Mouse (Mus musculus) limb, embryonic 10.5 days (tissue): ENCODE data around the gene Shc4. TPM values are rescaled to one million over a fixed set of nuclear protein-coding genes. Genes with fewer than 3 reads are reported as not detected.

Experiments
- DNase-seq: peaks from one replicate; pipeline ENCODE4 v3.0.0-alpha.2; 2017; ENCODE audit warnings: low spot score
- H3K27ac ChIP-seq: fragments of 300-500 bp; sonication (generic); 2 replicates; pipeline ENCODE4 v1.5.1; 2016; ENCODE audit warnings: mild to moderate bottlenecking
- H3K27me3 ChIP-seq: fragments of 300-500 bp; sonication (generic); 2 replicates; pipeline ENCODE4 v1.6.1; 2016; ENCODE audit warnings: low read depth, mild to moderate bottlenecking; ENCODE audit not compliant: poor library complexity, severe bottlenecking
- H3K36me3 ChIP-seq: fragments of 300-500 bp; sonication (generic); 2 replicates; pipeline ENCODE4 v1.6.1; 2016; ENCODE audit warnings: mild to moderate bottlenecking, moderate library complexity
- H3K4me1 ChIP-seq: fragments of 300-500 bp; sonication (generic); 2 replicates; pipeline ENCODE4 v1.6.1; 2016
- H3K4me3 ChIP-seq: fragments of 300-500 bp; sonication (generic); 2 replicates; pipeline ENCODE4 v1.5.1; 2016; ENCODE audit warnings: mild to moderate bottlenecking, moderate library complexity
- H3K9me3 ChIP-seq: fragments of 300-500 bp; sonication (generic); replicated peaks from 2 replicates; pipeline ENCODE4 v1.6.1; 2016; ENCODE audit warnings: mild to moderate bottlenecking
- WGBS: fragments of 180-500 bp; shearing (Covaris S2); methylation state at CpG from one replicate; pipeline ENCODE4 v1.1.7; 2016; 5-methylcytosine and 5-hydroxymethylcytosine counted together
- polyA plus RNA-seq: library from polyadenylated mRNA; unstranded; fragments of >200 nt; fragmentation: Nextera tagmentation; extraction: Ambion mirVana; gene quantifications from 2 replicates; pipeline ENCODE4 v1.2.1, GENCODE M21; 2016

The Shc4 gene
- polyA plus RNA-seq, 1 experiment from 2014 or later, result 1.4 TPM

DNA sequence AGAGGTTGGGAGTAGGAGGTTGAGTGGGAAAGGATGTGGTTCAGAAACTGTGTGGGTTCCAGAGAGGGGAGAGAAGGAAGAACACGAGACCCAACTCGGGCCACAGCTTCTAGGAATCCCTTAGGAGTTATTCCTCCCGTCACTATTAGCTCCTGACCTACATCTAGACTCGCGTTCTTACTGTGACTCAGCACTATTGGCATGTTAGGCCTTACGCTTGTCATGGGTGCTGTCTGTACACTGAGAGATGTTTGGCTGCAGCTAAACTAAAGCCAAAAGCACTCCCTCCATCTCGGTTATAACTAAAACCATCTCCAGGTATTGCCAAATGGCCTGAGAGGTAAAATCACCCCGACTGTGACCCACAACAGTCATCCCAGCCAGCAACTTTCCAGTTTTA lies 7.3 kb downstream of the Shc4 start:
- Histone ChIP-seq H3K9me3 (no peaks in the 10 kb centered on the region), H3K27me3 (peaks cover 18% of the 10 kb centered on the region), H3K27ac (no peak overlapping the region), H3K4me3 (no peak overlapping the region), H3K36me3 (no peaks in the 10 kb centered on the region), H3K4me1 (no peaks in the 10 kb centered on the region)
- 90% methylated on average over 8 of the region's 8 CpGs for WGBS
- no peak for DNase-seq

DNA sequence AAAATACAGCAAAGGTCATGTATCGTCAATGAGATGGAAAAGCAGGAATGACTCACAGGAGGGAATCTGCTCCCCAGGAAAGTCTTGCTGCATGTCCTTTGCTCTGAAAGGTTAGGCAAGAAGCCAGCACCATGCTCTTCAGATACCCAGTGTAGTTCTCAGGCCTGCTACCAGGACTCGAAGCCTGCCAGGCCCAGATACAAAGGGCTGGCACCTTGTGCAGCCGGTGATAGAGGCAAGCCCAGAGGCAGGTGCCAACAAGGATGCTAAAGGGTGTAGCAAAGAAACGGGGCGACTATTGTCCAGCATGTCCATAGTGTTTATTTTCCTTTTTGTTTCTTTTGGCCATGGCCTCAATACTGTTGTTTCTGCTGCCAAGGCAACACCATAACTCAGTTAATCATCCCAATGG lies 17.4 kb downstream of the Shc4 start:
- WGBS, result 91% methylated on average over 5 of the region's 5 CpGs
- no peaks in the 10 kb centered on the region for H3K36me3 ChIP-seq
- H3K4me3 ChIP-seq, result no peak overlapping the region
- no peaks in the 10 kb centered on the region for H3K27me3 ChIP-seq
- H3K4me1 ChIP-seq, result peaks cover 4% of the 10 kb centered on the region; the same call in 1 of the 2 replicates
- DNase-seq, result no peak
- no peaks in the 10 kb centered on the region for H3K9me3 ChIP-seq
- no peak overlapping the region for H3K27ac ChIP-seq

DNA sequence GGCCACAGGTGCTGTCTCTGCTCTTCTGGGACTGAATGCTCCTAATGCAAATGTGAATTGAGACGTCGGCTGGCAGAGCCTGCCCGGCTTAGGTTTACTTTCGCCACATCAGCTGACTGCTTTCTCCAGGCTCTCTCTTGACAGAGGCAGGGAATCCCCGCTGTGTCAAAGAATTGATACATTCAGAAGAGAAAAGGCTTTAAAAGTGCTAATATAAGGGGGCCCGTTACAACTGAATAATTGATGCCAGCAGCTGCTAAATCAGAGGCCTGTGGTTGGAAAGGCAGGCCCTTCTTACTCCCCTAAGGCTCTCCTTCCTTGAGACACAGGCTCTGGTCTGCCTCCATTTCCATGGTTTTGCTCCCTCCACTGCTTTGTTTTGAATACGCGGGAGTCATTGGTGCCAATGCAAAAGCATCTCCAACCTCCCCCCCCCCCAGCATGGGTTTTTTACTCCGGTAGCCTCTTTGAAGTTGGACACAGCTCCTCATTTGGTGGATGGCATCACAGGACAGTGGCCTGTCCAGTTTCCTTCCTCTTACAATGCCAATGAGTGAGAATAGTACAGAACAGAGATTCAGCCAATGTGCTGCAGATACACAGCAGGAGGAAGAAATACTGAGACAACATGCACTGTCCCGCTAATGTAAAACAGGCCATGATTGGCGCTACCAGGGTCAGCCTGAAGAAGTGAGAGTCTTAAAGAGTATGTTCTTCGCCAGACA lies 18.9 kb downstream of the Shc4 start:
- 60% methylated on average over 12 of the region's 12 CpGs for WGBS
- Histone ChIP-seq H3K4me1 (peaks cover 4% of the 10 kb centered on the region; the same call in 1 of the 2 replicates), H3K27me3 (no peaks in the 10 kb centered on the region), H3K9me3 (no peaks in the 10 kb centered on the region), H3K4me3 (no peak overlapping the region), H3K36me3 (no peaks in the 10 kb centered on the region), H3K27ac (no peak overlapping the region)
- no peak for DNase-seq

DNA sequence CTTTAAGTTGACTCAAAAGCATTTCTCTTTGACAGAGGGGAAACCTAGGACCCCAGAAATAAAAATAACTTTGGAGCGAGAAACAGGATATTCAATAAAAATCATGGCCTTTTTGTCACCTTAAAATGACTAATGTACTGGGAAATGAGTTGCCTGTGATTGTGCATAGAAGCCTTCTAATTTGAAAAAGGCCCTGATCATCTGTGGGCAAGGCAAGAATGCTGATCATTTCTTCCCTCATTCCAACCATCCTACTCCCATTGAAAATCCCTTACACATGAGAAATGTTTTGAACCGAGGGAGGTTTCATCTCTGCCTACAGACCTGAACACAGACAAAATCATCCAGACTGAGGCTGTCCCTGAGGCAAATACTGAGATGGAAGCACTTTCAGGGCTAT lies 21.1 kb downstream of the Shc4 start:
- peaks cover 4% of the 10 kb centered on the region; the same call in 1 of the 2 replicates for H3K4me1 ChIP-seq
- no peak for DNase-seq
- H3K4me3 ChIP-seq, result no peak overlapping the region
- WGBS, result 85% methylated on average over 2 of the region's 2 CpGs
- no peaks in the 10 kb centered on the region for H3K27me3 ChIP-seq
- H3K27ac ChIP-seq, result no peak overlapping the region
- no peaks in the 10 kb centered on the region for H3K36me3 ChIP-seq
- H3K9me3 ChIP-seq, result no peaks in the 10 kb centered on the region

DNA sequence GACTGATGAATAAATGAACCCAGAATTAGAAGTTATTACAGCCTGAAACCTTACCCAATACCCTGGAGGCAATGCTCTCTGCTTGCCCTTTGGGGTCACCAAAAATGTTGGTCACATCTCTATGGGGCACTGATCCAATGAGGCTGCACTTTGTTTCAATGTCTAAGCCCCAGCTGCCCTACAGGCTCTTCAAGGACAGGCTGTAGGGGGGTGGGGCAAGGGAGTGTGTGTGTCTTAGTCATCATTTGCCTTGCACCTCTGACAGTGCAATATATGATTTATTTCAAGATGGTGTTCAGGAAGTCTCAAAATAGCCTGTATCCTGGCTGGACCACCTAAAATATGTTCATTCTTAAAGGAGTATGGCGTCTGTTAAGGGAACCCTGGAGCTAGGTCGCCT lies 22.3 kb downstream of the Shc4 start:
- no peak overlapping the region for H3K4me3 ChIP-seq
- no peaks in the 10 kb centered on the region for H3K9me3 ChIP-seq
- H3K27ac ChIP-seq, result no peak overlapping the region
- DNase-seq, result no peak
- H3K36me3 ChIP-seq, result no peaks in the 10 kb centered on the region
- peaks cover 4% of the 10 kb centered on the region; the same call in 1 of the 2 replicates for H3K4me1 ChIP-seq
- WGBS, result 91% methylated on average over 2 of the region's 2 CpGs
- H3K27me3 ChIP-seq, result no peaks in the 10 kb centered on the region

DNA sequence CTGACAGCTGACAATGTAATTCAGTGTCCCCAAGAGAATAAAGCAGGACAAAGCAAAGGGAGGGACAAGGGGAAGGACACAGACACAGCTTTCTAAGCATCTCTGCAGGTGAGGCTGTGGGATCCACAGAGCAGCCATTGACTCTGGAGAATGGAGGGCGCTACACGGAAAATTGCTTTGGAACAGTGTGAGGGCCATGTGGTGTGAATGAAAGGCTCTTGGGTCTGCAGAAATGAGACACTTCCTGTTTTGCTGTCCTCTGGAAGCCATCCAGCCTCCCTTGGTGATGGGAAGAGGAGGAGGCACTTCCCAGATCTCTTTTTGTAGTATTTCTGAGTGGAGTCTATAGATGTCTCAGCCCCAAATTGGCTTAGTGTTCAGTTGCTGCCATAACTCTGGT lies 27.7 kb downstream of the Shc4 start:
- Histone ChIP-seq H3K27ac (no peak overlapping the region), H3K36me3 (no peaks in the 10 kb centered on the region), H3K4me3 (no peak overlapping the region), H3K9me3 (no peaks in the 10 kb centered on the region), H3K4me1 (no peaks in the 10 kb centered on the region), H3K27me3 (no peaks in the 10 kb centered on the region)
- no peak for DNase-seq
- 82% methylated on average over 2 of the region's 2 CpGs for WGBS

DNA sequence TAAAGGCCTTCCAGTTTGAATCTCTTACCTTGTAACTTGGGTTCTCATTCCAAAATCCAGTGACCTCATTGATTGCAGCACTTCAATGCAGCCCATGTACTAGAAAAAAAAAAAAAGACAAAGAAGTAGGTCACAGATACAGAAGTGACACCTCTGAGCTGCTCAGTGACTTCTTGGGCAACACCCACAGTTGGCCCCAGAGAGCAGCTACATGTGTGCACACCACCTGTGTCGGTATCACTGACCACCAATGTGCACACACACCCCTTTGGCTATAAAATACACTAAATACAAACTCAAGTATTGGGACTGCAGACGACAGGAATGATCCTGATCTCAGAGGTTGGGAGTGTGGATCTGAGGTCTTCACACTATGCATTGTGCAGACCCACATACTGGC lies 29.1 kb downstream of the Shc4 start:
- Histone ChIP-seq H3K27ac (no peak overlapping the region), H3K4me3 (no peak overlapping the region), H3K36me3 (no peaks in the 10 kb centered on the region), H3K4me1 (no peaks in the 10 kb centered on the region), H3K9me3 (no peaks in the 10 kb centered on the region), H3K27me3 (no peaks in the 10 kb centered on the region)
- WGBS, result 76% methylated on average over 2 of the region's 2 CpGs
- no peak for DNase-seq

DNA sequence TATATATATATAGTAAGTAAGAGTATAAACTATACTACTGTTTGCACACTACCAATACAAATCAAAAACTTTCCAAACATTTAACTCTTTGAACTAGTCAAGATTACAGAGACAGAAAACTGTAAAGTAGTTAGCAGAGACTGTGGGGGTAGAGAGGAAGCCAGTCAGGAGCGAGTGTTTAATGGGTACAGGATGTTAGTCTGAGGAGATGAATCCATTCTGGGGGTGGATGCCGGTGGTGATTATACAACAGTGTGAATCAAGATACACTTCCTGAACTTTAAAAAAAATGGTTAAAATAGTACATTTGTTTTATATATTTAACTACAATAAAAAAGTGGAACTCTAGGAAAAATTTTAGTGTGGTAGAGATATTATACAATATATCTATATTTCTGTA lies 31.9 kb downstream of the Shc4 start:
- H3K27ac ChIP-seq, result no peak overlapping the region
- no peaks in the 10 kb centered on the region for H3K4me1 ChIP-seq
- WGBS, result 66% methylated on average over 2 of the region's 2 CpGs
- H3K27me3 ChIP-seq, result no peaks in the 10 kb centered on the region
- no peak for DNase-seq
- no peak overlapping the region for H3K4me3 ChIP-seq
- H3K9me3 ChIP-seq, result no peaks in the 10 kb centered on the region
- no peaks in the 10 kb centered on the region for H3K36me3 ChIP-seq

DNA sequence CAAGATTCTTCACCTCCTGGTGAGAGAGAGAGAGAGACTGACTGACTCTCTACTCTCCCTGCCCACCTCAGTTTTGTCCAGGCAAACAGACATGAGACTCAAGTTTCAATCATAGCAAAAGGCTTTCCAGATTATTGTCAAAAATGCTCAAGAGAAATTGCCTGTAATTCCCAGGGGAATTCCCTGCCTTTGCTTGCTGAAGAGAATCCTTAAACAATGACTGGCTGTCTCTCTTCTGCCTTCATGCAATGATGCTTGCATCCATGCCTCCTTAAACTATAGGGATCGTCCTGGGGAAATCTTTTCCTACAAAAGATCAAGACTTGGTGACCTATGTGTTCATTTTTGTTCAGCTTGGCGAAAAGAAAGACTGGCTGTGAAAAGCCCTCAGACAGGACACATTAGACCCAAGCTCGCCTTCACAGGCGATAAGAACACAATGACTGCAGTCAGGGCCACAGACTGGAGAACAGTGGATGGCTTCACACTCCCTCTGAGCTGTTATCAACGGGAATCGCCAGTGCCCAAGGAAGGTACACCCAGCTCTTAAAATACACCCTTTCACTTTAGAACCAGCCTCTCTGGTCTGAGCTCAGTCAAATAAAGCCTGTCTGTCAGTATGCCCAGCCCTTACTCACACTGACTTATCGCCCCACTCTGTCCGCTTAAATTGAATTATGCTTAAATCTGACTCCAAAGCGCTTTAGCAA lies 38.4 kb downstream of the Shc4 start:
- Histone ChIP-seq H3K27ac (peak overlapping the region; percentile 28; the same call in 1 of the 2 replicates), H3K36me3 (no peaks in the 10 kb centered on the region), H3K27me3 (no peaks in the 10 kb centered on the region), H3K4me3 (no peak overlapping the region), H3K4me1 (peaks cover 27% of the 10 kb centered on the region), H3K9me3 (no peaks in the 10 kb centered on the region)
- 80% methylated on average over 9 of the region's 9 CpGs for WGBS
- DNase-seq, result no peak

DNA sequence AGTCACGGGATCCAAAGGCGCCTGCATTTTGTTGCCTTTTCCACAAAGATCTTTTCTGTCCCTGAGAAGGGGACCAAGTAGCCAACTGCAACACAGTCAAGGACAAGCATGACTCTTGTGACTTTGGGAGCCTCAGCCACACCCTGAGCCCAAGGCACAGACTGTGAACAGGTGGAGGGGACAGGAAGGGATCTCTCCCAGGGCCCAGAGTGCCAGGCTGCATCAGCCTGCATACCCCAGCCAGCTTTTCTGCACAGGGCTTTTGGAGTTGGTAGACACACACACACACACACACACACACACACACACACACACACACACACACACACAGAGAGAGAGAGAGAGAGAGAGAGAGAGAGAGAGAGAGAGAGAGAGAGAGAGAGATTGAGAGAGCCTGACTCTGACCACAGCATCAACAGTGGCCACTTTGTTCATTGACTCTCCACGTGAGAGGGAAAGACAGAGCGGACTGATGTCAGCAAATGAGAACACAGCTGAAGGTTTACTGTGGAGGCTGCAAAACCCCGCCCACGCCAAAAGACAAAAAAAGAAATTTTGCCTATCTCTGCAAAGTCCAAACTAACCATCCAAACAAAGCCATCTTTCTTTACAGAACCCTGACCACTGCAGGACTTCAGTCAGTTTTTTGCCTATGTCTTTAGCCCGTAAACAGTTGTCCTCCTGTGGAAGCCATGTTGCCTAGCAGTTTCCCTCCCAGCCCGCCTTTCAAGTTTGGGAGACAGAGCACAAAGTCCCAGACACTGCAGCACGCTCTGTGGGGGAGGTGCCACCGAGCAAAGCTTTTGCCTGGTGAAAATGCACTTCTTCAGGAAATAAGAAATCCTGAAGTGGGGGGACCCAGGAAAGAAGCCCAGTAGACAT lies 39.1 kb downstream of the Shc4 start:
- no peak overlapping the region for H3K4me3 ChIP-seq
- 0 out of 2 replicates have a peak overlapping the region, but pooled peaks have one; percentile 28 for H3K27ac ChIP-seq
- peaks cover 27% of the 10 kb centered on the region for H3K4me1 ChIP-seq
- 69% methylated on average over 10 of the region's 10 CpGs for WGBS
- H3K36me3 ChIP-seq, result no peaks in the 10 kb centered on the region
- H3K27me3 ChIP-seq, result no peaks in the 10 kb centered on the region
- H3K9me3 ChIP-seq, result no peaks in the 10 kb centered on the region
- no peak for DNase-seq

DNA sequence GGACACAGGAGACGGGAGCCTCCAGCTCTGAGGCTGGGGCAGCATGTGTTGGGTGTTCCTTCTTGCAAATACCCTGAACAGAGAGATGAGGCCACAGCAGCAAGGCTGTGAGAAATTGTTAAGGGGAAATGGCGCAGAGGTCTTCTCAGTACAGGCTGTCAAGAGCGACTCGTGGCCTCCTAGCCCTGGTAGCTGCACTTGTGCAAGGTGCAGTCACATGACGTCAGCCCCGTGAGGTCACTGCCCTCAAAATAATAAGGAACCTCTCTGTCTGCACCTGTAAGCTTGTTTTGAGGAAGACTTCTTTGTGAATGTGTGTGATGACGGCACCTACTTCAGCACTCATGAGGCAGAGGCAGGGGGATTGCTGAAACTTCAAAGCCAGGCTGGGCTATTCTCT lies 40.1 kb downstream of the Shc4 start:
- Histone ChIP-seq H3K27ac (no peak overlapping the region), H3K4me1 (peaks cover 27% of the 10 kb centered on the region), H3K4me3 (no peak overlapping the region), H3K9me3 (no peaks in the 10 kb centered on the region), H3K36me3 (no peaks in the 10 kb centered on the region), H3K27me3 (no peaks in the 10 kb centered on the region)
- WGBS, result 89% methylated on average over 7 of the region's 7 CpGs
- DNase-seq, result no peak

DNA sequence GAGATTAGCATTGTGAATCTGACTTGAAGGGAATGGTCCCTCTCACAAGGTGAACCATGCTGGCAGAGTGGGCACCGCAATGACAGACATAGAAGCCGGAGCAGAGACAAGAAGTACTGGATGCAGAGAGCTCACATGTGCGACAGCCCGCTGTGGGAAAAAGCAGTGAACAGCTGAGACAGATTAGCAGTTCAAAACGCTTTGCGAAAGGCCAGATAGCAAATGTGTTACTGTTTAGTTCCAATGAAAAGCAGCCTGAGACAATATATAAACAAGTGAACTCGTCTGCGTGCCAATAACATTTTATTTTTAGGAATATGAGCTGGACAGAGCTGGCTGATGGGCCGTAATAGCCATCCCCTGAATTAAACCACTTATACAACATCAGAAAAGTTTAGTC lies 42.1 kb downstream of the Shc4 start:
- Histone ChIP-seq H3K36me3 (no peaks in the 10 kb centered on the region), H3K27ac (no peak overlapping the region), H3K4me3 (no peak overlapping the region), H3K4me1 (peaks cover 27% of the 10 kb centered on the region), H3K27me3 (no peaks in the 10 kb centered on the region), H3K9me3 (no peaks in the 10 kb centered on the region)
- peak; percentile 46 for DNase-seq
- WGBS, result 43% methylated on average over 9 of the region's 9 CpGs
